Mouse (Mus musculus) gastrocnemius, postnatal 4 days (tissue): Measurements from ENCODE around the gene Cilp2. TPM values are rescaled to one million over a fixed set of nuclear protein-coding genes. Genes with fewer than 3 reads are reported as not detected.

Experiments
- total RNA-seq, 2 experiments: library from RNA; stranded (reverse); gene quantifications; 2 replicates each; pipeline ENCODE4 v1.2.3; 2021

The Cilp2 gene
- total RNA-seq, 2 experiments from 2014 or later, result 6.3 to 12.8 TPM

Other genes starting within 250 kb of the Cilp2 start
- 1 to 10 TPM; 1.1 to 2.0 TPM for gene Zfp964, start 233.2 kb downstream of the Cilp2 start, total RNA-seq
- 10 to 100 TPM; 13.4 to 16.6 TPM for gene Zfp869, start 177.0 kb downstream of the Cilp2 start, total RNA-seq
- 1 to 10 TPM; 4.1 to 5.2 TPM for gene Zfp963, start 137.7 kb downstream of the Cilp2 start, total RNA-seq
- 1 to 10 TPM; 4.0 to 6.3 TPM for gene Gm20422, start 112.8 kb downstream of the Cilp2 start, total RNA-seq
- 10 to 100 TPM; 21.3 to 22.3 TPM for gene Atp13a1, start 96.5 kb downstream of the Cilp2 start, total RNA-seq
- 10 to 100 TPM; 18.9 to 21.5 TPM for gene Zfp866, start 96.5 kb downstream of the Cilp2 start, total RNA-seq
- gene Gmip, start 79.0 kb downstream of the Cilp2 start, total RNA-seq, result 10 to 100 TPM; 10.3 to 11.6 TPM
- gene Lpar2, start 65.3 kb downstream of the Cilp2 start, total RNA-seq, result under 1 TPM; 0.22 to 0.31 TPM
- gene Pbx4, start 55.2 kb downstream of the Cilp2 start, total RNA-seq, result 1 to 10 TPM; 1.4 to 1.9 TPM
- under 1 TPM in 1 of 2 experiments, not detected in 1; 0.60 TPM for gene Tssk6, start 14.5 kb upstream of the Cilp2 start, total RNA-seq
- 100 to 1,000 TPM; 188 to 196 TPM for gene Ndufa13, start 14.9 kb upstream of the Cilp2 start, total RNA-seq
- gene Yjefn3, start 15.0 kb upstream of the Cilp2 start, total RNA-seq, result 10 to 100 TPM; 10.8 to 11.7 TPM
- gene Gatad2a, start 108.7 kb upstream of the Cilp2 start, total RNA-seq, result 10 to 100 TPM; 60.9 to 74.5 TPM
- 10 to 100 TPM; 41.0 to 45.2 TPM for gene Mau2, start 155.0 kb upstream of the Cilp2 start, total RNA-seq
- 10 to 100 TPM; 23.0 to 23.8 TPM for gene Sugp1, start 155.1 kb upstream of the Cilp2 start, total RNA-seq
- under 1 TPM; 0.54 to 0.67 TPM for gene Tm6sf2, start 185.2 kb upstream of the Cilp2 start, total RNA-seq
- not detected for gene Hapln4, start 195.8 kb upstream of the Cilp2 start, total RNA-seq
- under 1 TPM; 0.07 to 0.08 TPM for gene Ncan, start 233.2 kb upstream of the Cilp2 start, total RNA-seq
- gene Nr2c2ap, start 243.6 kb upstream of the Cilp2 start, total RNA-seq, result 10 to 100 TPM in 1 of 2 experiments, 1 to 10 TPM in 1; 8.6 to 10.3 TPM